Mouse (Mus musculus): ENCODE measurements around the gene Atp5g3. TPM values are rescaled to one million over a fixed set of nuclear protein-coding genes. Genes with fewer than 3 reads are reported as not detected.
A peak's percentile ranks its signal among the peaks of the same experiment; 100 is the strongest.

Atp5g3 gene
- polyA plus RNA-seq, 1 experiment from 2014 or later: 936 TPM

GRCm38 (mm10) chr2:73891701-73892463, 19.2 kb downstream of the Atp5g3 start:
- under 1% methylated on average over 54 of the region's 54 CpGs for WGBS
- no peak for DNase-seq (ENCODE audit: low spot score)

GRCm38 (mm10) chr2:73885997-73886396, 25.1 kb downstream of the Atp5g3 start:
- DNase-seq (ENCODE audit: low spot score): no peak
- Histone ChIP-seq H3K9me3 (replicated peaks) (no peaks in the 10 kb centered on the region), H3K4me3 (no peak overlapping the region), H3K27me3 (ENCODE audit: low read depth, poor library complexity, severe bottlenecking) (no peaks in the 10 kb centered on the region), H3K36me3 (peaks cover 24% of the 10 kb centered on the region), H3K4me1 (peaks cover 5% of the 10 kb centered on the region), H3K27ac (replicated peaks) (no peak overlapping the region)
- WGBS: 84% methylated on average over 2 of the region's 2 CpGs

More at GRCm38 (mm10) chr2:73891701-73892463, 19.2 kb downstream of the Atp5g3 start:
- Histone ChIP-seq H3K27ac (replicated peaks) (peak overlapping the region; percentile 97), H3K36me3 (peaks cover 17% of the 10 kb centered on the region), H3K27me3 (ENCODE audit: low read depth, poor library complexity, severe bottlenecking) (no peaks in the 10 kb centered on the region), H3K4me3 (peak overlapping the region; percentile 97), H3K9me3 (replicated peaks) (no peaks in the 10 kb centered on the region), H3K4me1 (peaks cover 18% of the 10 kb centered on the region)

GRCm38 (mm10) chr2:73877891-73878290, 33.2 kb downstream of the Atp5g3 start:
- Histone ChIP-seq H3K36me3 (peaks cover 44% of the 10 kb centered on the region), H3K27me3 (ENCODE audit: low read depth, poor library complexity, severe bottlenecking) (no peaks in the 10 kb centered on the region), H3K27ac (replicated peaks) (no peak overlapping the region), H3K9me3 (replicated peaks) (no peaks in the 10 kb centered on the region), H3K4me1 (no peaks in the 10 kb centered on the region), H3K4me3 (no peak overlapping the region)
- 83% methylated on average over 2 of the region's 2 CpGs for whole genome bisulfite sequencing
- DNase-seq (ENCODE audit: low spot score): no peak

- H3K4me3 ChIP-seq: no peak overlapping the region
- DNase-seq (ENCODE audit: low spot score): no peak
- 77% methylated on average over 16 of the region's 16 CpGs for WGBS
- no peaks in the 10 kb centered on the region for H3K27me3 ChIP-seq (ENCODE audit: low read depth, poor library complexity, severe bottlenecking)
- H3K4me1 ChIP-seq: no peaks in the 10 kb centered on the region
- H3K9me3 ChIP-seq (replicated peaks): no peaks in the 10 kb centered on the region
- peaks cover 56% of the 10 kb centered on the region for H3K36me3 ChIP-seq
- no peak overlapping the region for H3K27ac ChIP-seq (replicated peaks)
Observed at GRCm38 (mm10) chr2:73867764-73868487, 43.2 kb downstream of the Atp5g3 start.

- H3K4me1 ChIP-seq: no peaks in the 10 kb centered on the region
- H3K36me3 ChIP-seq: peaks cover 15% of the 10 kb centered on the region
- no peak for DNase-seq (ENCODE audit: low spot score)
- H3K27ac ChIP-seq (replicated peaks): no peak overlapping the region
- H3K27me3 ChIP-seq (ENCODE audit: low read depth, poor library complexity, severe bottlenecking): no peaks in the 10 kb centered on the region
- no peaks in the 10 kb centered on the region for H3K9me3 ChIP-seq (replicated peaks)
- H3K4me3 ChIP-seq: no peak overlapping the region
- 91% methylated on average over 4 of the region's 4 CpGs for WGBS
Observed at GRCm38 (mm10) chr2:73860046-73860624, 51.0 kb downstream of the Atp5g3 start.

Other genes starting within 250 kb of the Atp5g3 start
- 38.9 and 51.8 TPM in 2 replicates for gene Chn1, start 136.0 kb downstream of the Atp5g3 start, polyA plus RNA-seq (2016; fragmentation: Nextera tagmentation; extraction: Ambion mirVana)
- gene Atf2, start 18.7 kb downstream of the Atp5g3 start, polyA plus RNA-seq (2016; fragmentation: Nextera tagmentation; extraction: Ambion mirVana): 85.5 and 89.4 TPM in 2 replicates

Measured in midbrain, embryonic 10.5 days (tissue).